Comparison of ENCODE assay signal across 17 mouse cellular contexts in the genomic region with DNA sequence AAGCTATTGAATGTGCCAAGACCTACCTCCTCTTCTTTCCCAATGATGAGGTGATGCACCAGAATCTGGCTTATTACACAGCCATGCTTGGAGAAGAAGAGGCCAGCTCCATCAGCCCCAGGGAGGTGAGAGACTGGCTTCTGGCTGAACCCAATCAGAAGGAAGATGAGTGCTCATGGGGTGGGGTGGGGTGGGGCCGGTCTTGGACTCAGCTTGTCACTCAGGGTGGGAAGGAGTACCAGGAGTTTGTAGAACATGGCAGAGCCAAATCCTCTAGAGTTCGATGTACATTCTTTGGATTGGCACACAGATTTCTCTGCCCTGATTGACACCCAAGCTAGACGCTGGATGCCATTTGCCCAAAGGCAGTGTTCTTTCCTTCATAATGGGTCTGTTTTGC. TPM values are rescaled to one million over a fixed set of nuclear protein-coding genes. Genes with fewer than 3 reads are reported as not detected.
DNase-seq lines count a peak whose midpoint lies in the region; ATAC-seq and TF ChIP-seq lines count a peak whose summit lies in the region.
"Had no signal": no experiment of that assay in that cellular context is flagged by ENCODE, and none has a peak within 500 bp of the region (broad histone marks: within the 10 kb centered on the region; RNA-seq: fewer than 3 reads in every experiment).

No protein-coding gene starts in this region.

- dilution Hi-C loops in CH12.LX (cut with MboI; ENCODE audit: extremely low pct_ligation_motif_present, extremely low pct_unique_long_range_greater_than_20kb, low sequenced_read_pairs) = no loop called here

- no peaks in the 10 kb centered on the region for H3K27me3 ChIP-seq in kidney, embryonic 14.5 days (ENCODE audit: control insufficient read depth, insufficient read depth, low read length)
- H3K27me3 ChIP-seq in kidney, adult 2 months (replicated peaks; ENCODE audit: control insufficient read depth, insufficient read depth, low read length) = no peaks in the 10 kb centered on the region
- no peaks in the 10 kb centered on the region for H3K27me3 ChIP-seq in CH12.LX (replicated peaks)
- H3K27me3 ChIP-seq in liver, embryonic 13.5 days = peaks cover 3% of the 10 kb centered on the region; the same call in 1 of the 2 replicates
- H3K27me3 ChIP-seq: Patski had no signal

- WGBS in kidney, embryonic 14.5 days = 76% methylated on average over 3 of the region's 3 CpGs
- WGBS in kidney, adult 2 months = 61% methylated on average over 3 of the region's 3 CpGs
- 58% methylated on average over 3 of the region's 3 CpGs for WGBS in liver, embryonic 13.5 days (ENCODE audit: insufficient replicate concordance)

- H3K4me1 ChIP-seq in kidney, embryonic 14.5 days (ENCODE audit: control insufficient read depth, insufficient read depth, low read length) = no peaks in the 10 kb centered on the region
- H3K4me1 ChIP-seq in kidney, adult 2 months (ENCODE audit: control insufficient read depth, insufficient read depth, low read length) = peaks cover 3% of the 10 kb centered on the region; the same call in 1 of the 2 replicates
- H3K4me1 ChIP-seq in CH12.LX (ENCODE audit: control insufficient read depth in 1 of 2, insufficient read depth in 2 of 2) = peaks cover 6 to 51% of the 10 kb centered on the region in 2 experiments
- peaks cover 28% of the 10 kb centered on the region for H3K4me1 ChIP-seq in liver, embryonic 13.5 days (replicated peaks)

- no peak for TF ChIP-seq EP300 in CH12.LX (IDR thresholded peaks at IDR 0.05; ENCODE audit: low read length)

- DNase-seq in kidney, adult 2 months = no peak
- DNase-seq in CH12.LX (ENCODE audit: extremely low read depth) (no peak), NIH3T3 (ENCODE audit: low read depth) (peak; percentile 20)
- DNase-seq in liver, embryonic 13.5 days = no peak
- DNase-seq in natural killer cell, adult 2 months (ENCODE audit: low spot score in 2 of 2) = no peak
- DNase-seq in layer of hippocampus, adult 11-12 months (ENCODE audit: low spot score) = no peak
- DNase-seq: gastrocnemius, postnatal 36 days had no signal

- H3K79me2 ChIP-seq in CH12.LX (replicated peaks; ENCODE audit: control insufficient read depth, extremely low read depth, insufficient read depth, poor library complexity, severe bottlenecking) = no peaks in the 10 kb centered on the region

- TF ChIP-seq CTCF in kidney, adult 2 months (conservative IDR thresholded peaks at IDR 0.05; ENCODE audit: insufficient read depth, insufficient read length, low read depth, low read length) = no peak
- no peak for TF ChIP-seq CTCF in CH12.LX (conservative IDR thresholded peaks at IDR 0.05 in 1 of 2, IDR thresholded peaks at IDR 0.05 in 1 of 2; ENCODE audit: low read depth in 2 of 2, low read length in 2 of 2)

- no peak for TF ChIP-seq POLR2A in kidney, adult 2 months (IDR thresholded peaks at IDR 0.05; ENCODE audit: low read depth, low read length)
- no peak for TF ChIP-seq POLR2A in CH12.LX (IDR thresholded peaks at IDR 0.05; ENCODE audit: low read depth, low read length)

- H3K4me2 ChIP-seq in kidney, embryonic 14.5 days (replicated peaks; ENCODE audit: low read depth, low read length) = no peak overlapping the region
- H3K4me2 ChIP-seq in CH12.LX (ENCODE audit: insufficient read depth, low read depth, poor library complexity, severe bottlenecking) = peak overlapping the region; percentile 23; the same call in 1 of the 2 replicates
- peak overlapping the region; percentile 52 for H3K4me2 ChIP-seq in liver, embryonic 13.5 days

- TF ChIP-seq RAD21 in CH12.LX (IDR thresholded peaks at IDR 0.05; ENCODE audit: low read depth, low read length) = no peak

- H3K27ac ChIP-seq in kidney, embryonic 14.5 days (ENCODE audit: low read depth, low read length) = no peak overlapping the region
- no peak overlapping the region for H3K27ac ChIP-seq in kidney, adult 2 months (ENCODE audit: insufficient read depth, low read depth, low read length)
- no peak overlapping the region for H3K27ac ChIP-seq in CH12.LX (ENCODE audit: insufficient read depth, low read depth)
- H3K27ac ChIP-seq in liver, embryonic 13.5 days = no peak overlapping the region; the same call in 1 of the 2 replicates
- H3K27ac ChIP-seq: hindbrain, postnatal 0 days had no signal

- no peak overlapping the region for H3K4me3 ChIP-seq in kidney, embryonic 14.5 days (ENCODE audit: low read length)
- H3K4me3 ChIP-seq in kidney, adult 2 months (ENCODE audit: insufficient read depth, low read depth, low read length) = no peak overlapping the region
- no peak overlapping the region for H3K4me3 ChIP-seq in CH12.LX (replicated peaks in 1 of 3; ENCODE audit: low read depth in 2 of 3, low read length in 2 of 3, poor library complexity in 1 of 3)
- H3K4me3 ChIP-seq in liver, embryonic 13.5 days (replicated peaks) = peak overlapping the region; percentile 25

- H3K9me3 ChIP-seq in kidney, embryonic 14.5 days (ENCODE audit: control insufficient read depth, low read length) = no peaks in the 10 kb centered on the region
- H3K9me3 ChIP-seq in CH12.LX (replicated peaks; ENCODE audit: low read length) = no peaks in the 10 kb centered on the region
- H3K9me3 ChIP-seq in liver, embryonic 13.5 days (replicated peaks) = no peaks in the 10 kb centered on the region

- no peak overlapping the region for H3K9ac ChIP-seq in kidney, embryonic 14.5 days (ENCODE audit: low read depth, low read length)
- no peak overlapping the region for H3K9ac ChIP-seq in CH12.LX (ENCODE audit: insufficient read depth, low read depth)
- no peak overlapping the region; the same call in 1 of the 2 replicates for H3K9ac ChIP-seq in liver, embryonic 13.5 days

- H3K36me3 ChIP-seq in kidney, embryonic 14.5 days (ENCODE audit: control insufficient read depth, insufficient read depth, low read length) = peaks cover 26% of the 10 kb centered on the region; the same call in 1 of the 2 replicates
- H3K36me3 ChIP-seq in kidney, adult 2 months (ENCODE audit: control insufficient read depth, insufficient read depth, low read length) = no peaks in the 10 kb centered on the region
- H3K36me3 ChIP-seq in CH12.LX (replicated peaks in 1 of 2; ENCODE audit: control insufficient read depth in 1 of 2, insufficient read depth in 1 of 2, low read length in 1 of 2) = peaks cover 17 to 67% of the 10 kb centered on the region in 2 experiments
- peaks cover 23% of the 10 kb centered on the region for H3K36me3 ChIP-seq in liver, embryonic 13.5 days

- in situ Hi-C loops in CH12.LX (cut with MboI; ENCODE audit: low pct_ligation_motif_present, low pct_unique_long_range_greater_than_20kb, low sequenced_read_pairs) = no loop called here

- peak; percentile 2; the same call in 1 of the 2 replicates for ATAC-seq in kidney, embryonic 14.5 days (ENCODE audit: low FRiP score, low TSS enrichment)
- peak; percentile 64; the same call in 1 of the 2 replicates for ATAC-seq in liver, embryonic 13.5 days (ENCODE audit: low read depth)

TF ChIP-seq in CH12.LX, 34 proteins besides CTCF, POLR2A, EP300 and RAD21:
- TF ChIP-seq ZMIZ1 (IDR thresholded peaks at IDR 0.05; ENCODE audit: low read depth, low read length) (no peak), SMC3 (IDR thresholded peaks at IDR 0.05; ENCODE audit: low read depth, low read length) (no peak), SIN3A (IDR thresholded peaks at IDR 0.05; ENCODE audit: low read length) (no peak), E2F4 (IDR thresholded peaks at IDR 0.05; ENCODE audit: insufficient replicate concordance, low read depth, low read length) (no peak), TBP (conservative IDR thresholded peaks at IDR 0.05; ENCODE audit: low read depth, low read length) (no peak), PAX5 (IDR thresholded peaks at IDR 0.05; ENCODE audit: low read length) (no peak)

RNA-seq across cellular contexts. Expression of gene P3h1, which starts 5.9 kb away (rescaled TPM):
- polyA plus RNA-seq in kidney, embryonic 14.5 days (2014; fragmentation: Nextera tagmentation; extraction: Ambion mirVana) = 28.9 and 34.4 TPM in 2 replicates
- 16.0 and 18.0 TPM in 2 replicates for polyA plus RNA-seq in kidney, adult 2 months (2012; rRNA removed)
- total RNA-seq in CH12.LX (2012; rRNA removed) = 11.3 and 14.8 TPM in 2 replicates
- 27.1 and 29.2 TPM in 2 replicates for total RNA-seq in CH12.LX (2014; rRNA removed)
- polyA plus RNA-seq in CH12.LX (2012; ENCODE audit: insufficient read length, low read depth) = 31.6 and 32.0 TPM in 2 replicates
- 9.3 and 9.4 TPM in 2 replicates for polyA plus RNA-seq in liver, embryonic 13.5 days (2015; fragmentation: Nextera tagmentation; extraction: Ambion mirVana)

RNA-seq across cellular contexts. Expression of gene AU022252, which starts 6.1 kb away (rescaled TPM):
- polyA plus RNA-seq in kidney, embryonic 14.5 days (2014; fragmentation: Nextera tagmentation; extraction: Ambion mirVana) = 33.6 and 37.6 TPM in 2 replicates
- polyA plus RNA-seq in kidney, adult 2 months (2012; rRNA removed) = 9.9 and 11.8 TPM in 2 replicates
- 7.5 and 8.7 TPM in 2 replicates for total RNA-seq in CH12.LX (2012; rRNA removed)
- 12.7 and 13.5 TPM in 2 replicates for total RNA-seq in CH12.LX (2014; rRNA removed)
- polyA plus RNA-seq in CH12.LX (2012; ENCODE audit: insufficient read length, low read depth) = 15.4 and 18.8 TPM in 2 replicates
- polyA plus RNA-seq in liver, embryonic 13.5 days (2015; fragmentation: Nextera tagmentation; extraction: Ambion mirVana) = 16.1 and 16.5 TPM in 2 replicates

RNA-seq across cellular contexts. Expression of gene Cldn19, which starts 16.6 kb away (rescaled TPM):
- 5.9 and 10.4 TPM in 2 replicates for polyA plus RNA-seq in kidney, embryonic 14.5 days (2014; fragmentation: Nextera tagmentation; extraction: Ambion mirVana)
- polyA plus RNA-seq in kidney, adult 2 months (2012; rRNA removed) = 83.6 and 95.0 TPM in 2 replicates
- total RNA-seq in CH12.LX (2012; rRNA removed) (not detected in 2 replicates), CH12.LX (2014; rRNA removed) (not detected in 2 replicates)
- 0.08 and 0.09 TPM in 2 replicates for polyA plus RNA-seq in CH12.LX (2012; ENCODE audit: insufficient read length, low read depth)
- polyA plus RNA-seq in liver, embryonic 13.5 days (2015; fragmentation: Nextera tagmentation; extraction: Ambion mirVana) = not detected in 2 replicates
- total RNA-seq: liver, adult 2 months had no signal
- polyA plus RNA-seq: CD4-positive, CD25-positive, alpha-beta regulatory T cell, adult 4 months; embryonic facial prominence, embryonic 11.5 days; heart, embryonic 14.5 days; liver, adult 2 months; macrophage had no signal

RNA-seq across cellular contexts. Expression of gene Tmem269, which starts 20.6 kb away (rescaled TPM):
- 0.16 TPM in 1 of 2 replicates, not detected in the other for polyA plus RNA-seq in kidney, embryonic 14.5 days (2014; fragmentation: Nextera tagmentation; extraction: Ambion mirVana)
- 0.13 and 0.29 TPM in 2 replicates for polyA plus RNA-seq in kidney, adult 2 months (2012; rRNA removed)
- not detected in 2 replicates for total RNA-seq in CH12.LX (2012; rRNA removed)
- 0.16 TPM in 1 of 2 replicates, not detected in the other for total RNA-seq in CH12.LX (2014; rRNA removed)
- 0.18 TPM in 1 of 2 replicates, not detected in the other for polyA plus RNA-seq in CH12.LX (2012; ENCODE audit: insufficient read length, low read depth)
- polyA plus RNA-seq in liver, embryonic 13.5 days (2015; fragmentation: Nextera tagmentation; extraction: Ambion mirVana) = not detected in 2 replicates
- total RNA-seq: adrenal gland, adult 18-20 months; gastrocnemius, postnatal 36 days had no signal
- polyA plus RNA-seq: CD4-positive, CD25-positive, alpha-beta regulatory T cell, adult 4 months; embryonic facial prominence, embryonic 11.5 days; macrophage; Patski; thymus, adult 2 months had no signal

RNA-seq across cellular contexts. Expression of gene Svbp, which starts 43.6 kb away (rescaled TPM):
- 131 and 180 TPM in 2 replicates for polyA plus RNA-seq in kidney, embryonic 14.5 days (2014; fragmentation: Nextera tagmentation; extraction: Ambion mirVana)
- polyA plus RNA-seq in kidney, adult 2 months (2012; rRNA removed) = 29.2 and 35.4 TPM in 2 replicates
- total RNA-seq in CH12.LX (2012; rRNA removed) (15.8 and 16.2 TPM in 2 replicates), CH12.LX (2014; rRNA removed) (15.5 and 15.7 TPM in 2 replicates)
- polyA plus RNA-seq in CH12.LX (2012; ENCODE audit: insufficient read length, low read depth) = 21.8 and 23.5 TPM in 2 replicates
- 121 and 130 TPM in 2 replicates for polyA plus RNA-seq in liver, embryonic 13.5 days (2015; fragmentation: Nextera tagmentation; extraction: Ambion mirVana)
